Mouse (Mus musculus): ENCODE measurements around the gene Gabrd.

- no peak for TF ChIP-seq POLR2A (IDR thresholded peaks at IDR 0.05; ENCODE audit: low read depth, low read length)
- peak; percentile 31; the same call in 1 of the 2 replicates for TF ChIP-seq CTCF (IDR thresholded peaks at IDR 0.05; ENCODE audit: extremely low read depth, insufficient read depth, insufficient read length, insufficient replicate concordance)
These were observed 40.3 kb downstream of the Gabrd start for GRCm38 (mm10) chr4:155357601-155358000.

All from spleen, adult 2 months (tissue).